Mouse (Mus musculus) ES-Bruce4 (cell line): ENCODE measurements at regions not wholly inside any gene's neighbourhood (a gene's known extent, or its start where the extent isn't known, plus 50 kb on each side); places are given as distances from the start of the nearest gene placed in this dataset.

Experiments
- CTCF ChIP-seq: IDR thresholded peaks from one replicate; pipeline ENCODE4 v1.8.1; 2011; ENCODE audit warnings: low read depth, low read length
- POLR2A ChIP-seq: IDR thresholded peaks from one replicate; pipeline ENCODE4 v1.8.1; 2011; ENCODE audit warnings: low read length; ENCODE audit not compliant: insufficient read depth

DNA sequence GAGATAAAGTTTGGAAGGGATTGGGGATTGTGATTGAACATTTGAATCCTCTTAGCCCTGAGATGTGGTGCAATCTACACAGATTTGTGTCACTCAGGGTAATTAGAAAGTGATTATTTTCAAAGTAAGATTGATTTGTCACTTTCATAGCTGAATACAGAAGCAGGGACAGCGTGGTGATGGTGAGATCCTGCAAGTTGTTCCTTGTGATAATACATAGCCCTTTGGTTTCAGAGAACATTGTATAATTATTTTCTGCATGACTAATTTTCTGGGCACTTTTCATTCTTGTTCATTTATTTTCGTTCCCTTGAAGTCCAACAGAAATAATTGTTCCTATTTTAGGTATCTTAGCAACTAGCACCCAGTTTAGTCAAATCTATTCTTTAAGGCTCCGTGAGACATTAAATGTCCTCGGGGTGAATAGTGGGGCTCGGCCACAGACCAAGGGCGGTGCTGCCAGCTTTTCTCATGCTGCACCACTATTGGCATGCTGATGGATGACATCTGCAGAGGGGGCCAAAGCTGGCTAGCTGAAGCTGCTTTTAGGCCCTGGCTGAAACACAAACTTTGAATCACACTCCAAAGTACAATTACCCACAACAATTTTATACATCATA is 468.0 kb downstream of the Hace1 start:
- TF ChIP-seq POLR2A (no peak), CTCF (no peak)
